Mouse (Mus musculus) macrophage (primary cell): ENCODE results near the gene Rgcc. TPM values are rescaled to one million over a fixed set of nuclear protein-coding genes. Genes with fewer than 3 reads are reported as not detected.

Source experiments
- H3K27ac ChIP-seq: fragments of 350-480 bp; formaldehyde crosslinking; 2 replicates; pipeline ENCODE4 v1.9.0; 2021
- H3K36me3 ChIP-seq: fragments of 350-480 bp; formaldehyde crosslinking; 2 replicates; pipeline ENCODE4 v1.9.0; 2021; ENCODE audit errors: inconsistent target
- H3K4me3 ChIP-seq: fragments of 350-480 bp; formaldehyde crosslinking; 2 replicates; pipeline ENCODE4 v1.9.0; 2021; ENCODE audit errors: inconsistent target
- H3K79me2 ChIP-seq: fragments of 350-480 bp; formaldehyde crosslinking; 2 replicates; pipeline ENCODE4 v1.9.0; 2021; ENCODE audit errors: inconsistent target
- WGBS: methylation state at CpG from one replicate; pipeline ENCODE4 v1.1.7; 2026; ENCODE audit warnings: inconsistent platforms; ENCODE audit not compliant: missing documents; 5-methylcytosine and 5-hydroxymethylcytosine counted together
- polyA plus RNA-seq: library from polyadenylated mRNA; stranded (reverse); fragments of 250-400 nt; gene quantifications from 3 replicates; pipeline ENCODE4 v1.2.4, GENCODE M21; 2018; ENCODE audit warnings: inconsistent platforms

The Rgcc gene
- polyA plus RNA-seq, 1 experiment from 2014 or later: 0.29 TPM

DNA sequence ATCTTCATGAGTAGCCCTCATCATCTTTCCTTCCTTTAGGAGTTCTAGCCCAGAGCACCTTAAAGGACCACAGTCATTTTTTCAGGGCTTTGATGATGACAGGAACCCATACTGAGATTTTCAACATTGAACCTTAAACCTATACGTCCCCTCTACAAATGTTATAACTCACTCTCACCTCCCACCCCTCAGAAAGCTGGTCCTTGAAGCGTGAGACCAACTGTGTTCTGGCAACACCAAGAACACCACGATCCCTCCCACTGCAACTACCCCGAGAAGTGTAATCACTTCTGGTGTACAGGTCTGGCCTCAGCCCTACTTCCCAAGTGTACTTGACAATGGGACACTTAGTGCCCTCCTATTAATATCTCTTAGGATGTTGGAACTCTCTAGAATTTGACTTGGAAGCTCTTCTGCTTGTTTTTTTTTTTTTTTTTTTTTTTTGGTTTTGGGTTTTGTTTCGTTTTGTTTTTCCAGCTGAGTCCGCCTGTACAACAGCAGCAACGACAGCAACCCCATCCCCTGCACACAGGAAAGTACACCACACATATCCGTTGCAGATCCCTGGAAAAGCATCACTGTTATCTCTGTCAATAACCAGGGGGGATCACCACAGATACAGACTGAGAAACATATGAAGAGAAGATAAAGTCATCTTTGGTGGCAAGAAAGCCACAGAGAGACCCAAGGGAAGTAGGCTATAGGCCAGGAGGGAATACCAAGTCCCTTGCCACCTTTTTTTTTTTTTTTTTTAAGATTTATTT, 7.2 kb downstream of the Rgcc start:
- 84% methylated on average over 5 of the region's 8 CpGs for WGBS
- Histone ChIP-seq H3K79me2 (no peaks in the 10 kb centered on the region), H3K36me3 (no peaks in the 10 kb centered on the region), H3K27ac (no peak overlapping the region), H3K4me3 (no peak overlapping the region)

DNA sequence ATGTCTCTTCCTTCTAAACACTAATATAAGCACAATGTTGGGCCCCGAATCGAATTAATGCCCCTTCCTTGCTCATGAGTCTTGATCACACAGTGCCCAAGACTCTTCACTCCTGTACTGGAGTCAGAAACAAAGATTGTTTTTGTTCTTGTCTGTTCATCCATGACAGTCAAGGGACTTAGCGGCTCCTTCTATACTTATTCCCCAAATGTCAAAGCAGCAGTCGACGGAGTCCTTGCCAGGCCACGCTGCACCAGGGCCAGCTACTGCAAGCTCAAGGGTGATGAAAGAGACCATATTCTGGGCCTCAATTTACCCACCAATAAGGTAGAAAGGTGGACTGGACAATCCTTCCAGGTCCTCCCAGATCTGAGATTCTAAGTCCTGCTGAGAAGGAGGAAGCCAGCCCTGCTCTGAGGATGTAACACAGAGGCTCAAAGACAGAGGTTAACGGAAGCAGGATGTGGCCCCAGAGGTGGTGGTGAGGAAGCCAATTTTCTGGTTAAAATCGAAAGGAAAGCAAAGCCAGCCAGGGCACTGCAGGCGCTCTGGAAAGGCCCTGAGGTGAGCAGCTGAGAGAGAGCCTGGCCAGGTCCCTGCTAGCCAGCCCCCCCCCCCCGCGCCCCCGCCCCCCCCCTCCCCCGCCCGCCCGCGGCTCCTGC, 8.2 kb downstream of the Rgcc start:
- 43% methylated on average over 14 of the region's 16 CpGs for WGBS
- H3K36me3 ChIP-seq: no peaks in the 10 kb centered on the region
- no peak overlapping the region for H3K4me3 ChIP-seq
- no peak overlapping the region for H3K27ac ChIP-seq
- no peaks in the 10 kb centered on the region for H3K79me2 ChIP-seq

DNA sequence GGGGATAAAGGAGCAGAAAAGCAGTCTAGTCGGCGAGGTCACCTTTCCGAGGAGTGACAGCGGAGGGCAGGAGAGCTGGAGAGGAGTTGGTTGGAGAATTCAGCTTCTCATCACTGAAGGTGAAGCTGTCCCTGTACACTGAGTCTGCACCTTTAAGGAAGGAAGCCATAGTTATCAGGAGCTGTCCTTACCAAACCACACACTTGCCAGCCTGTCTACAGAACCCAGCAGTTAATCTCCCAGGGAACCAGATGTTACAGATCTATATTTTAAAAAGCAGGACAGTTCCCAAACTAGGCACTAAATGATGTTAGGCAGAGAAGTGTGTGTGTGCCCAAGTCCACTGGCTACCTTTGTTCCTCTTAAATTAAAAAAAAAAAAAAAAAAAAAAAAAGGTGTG, 9.8 kb downstream of the Rgcc start:
- Histone ChIP-seq H3K4me3 (no peak overlapping the region), H3K27ac (no peak overlapping the region), H3K36me3 (no peaks in the 10 kb centered on the region), H3K79me2 (no peaks in the 10 kb centered on the region)
- 97% methylated on average over 4 of the region's 4 CpGs for WGBS

DNA sequence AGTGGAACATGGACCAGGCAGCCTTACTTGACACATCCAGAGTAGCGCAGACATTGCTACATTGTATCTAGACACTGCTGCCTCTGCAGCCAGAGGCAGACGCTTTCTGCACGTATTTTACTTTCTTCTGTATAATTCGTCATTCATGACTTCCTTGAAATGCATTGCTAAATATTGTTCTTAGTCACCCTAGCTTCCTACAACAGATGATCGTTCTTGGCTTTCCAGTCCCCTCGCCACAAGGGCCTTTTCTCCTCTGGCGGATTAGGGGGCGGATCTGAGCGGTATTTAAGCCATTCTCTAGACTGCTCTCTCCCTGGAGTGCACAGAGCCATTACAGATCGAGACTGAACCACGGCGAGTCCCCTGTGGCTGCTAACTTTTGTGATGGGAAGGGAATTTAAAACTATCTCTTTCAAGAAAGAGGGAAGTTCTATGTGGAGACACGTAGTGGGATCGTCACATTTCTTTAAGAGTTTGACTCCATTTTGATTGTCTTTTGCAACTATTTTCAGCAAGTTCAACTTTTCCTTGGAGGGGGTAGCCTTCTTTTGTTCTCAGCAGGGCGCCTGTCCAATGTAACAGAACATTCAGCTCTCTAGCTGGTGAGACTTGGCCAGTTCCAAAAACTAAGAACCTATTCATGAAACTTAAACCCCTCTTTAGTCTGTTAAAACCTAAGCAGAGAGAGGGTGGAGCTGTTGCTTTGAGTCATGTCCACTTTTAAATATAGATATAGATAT, 10.6 kb downstream of the Rgcc start:
- H3K36me3 ChIP-seq: no peaks in the 10 kb centered on the region
- no peak overlapping the region for H3K4me3 ChIP-seq
- 54% methylated on average over 15 of the region's 15 CpGs for WGBS

DNA sequence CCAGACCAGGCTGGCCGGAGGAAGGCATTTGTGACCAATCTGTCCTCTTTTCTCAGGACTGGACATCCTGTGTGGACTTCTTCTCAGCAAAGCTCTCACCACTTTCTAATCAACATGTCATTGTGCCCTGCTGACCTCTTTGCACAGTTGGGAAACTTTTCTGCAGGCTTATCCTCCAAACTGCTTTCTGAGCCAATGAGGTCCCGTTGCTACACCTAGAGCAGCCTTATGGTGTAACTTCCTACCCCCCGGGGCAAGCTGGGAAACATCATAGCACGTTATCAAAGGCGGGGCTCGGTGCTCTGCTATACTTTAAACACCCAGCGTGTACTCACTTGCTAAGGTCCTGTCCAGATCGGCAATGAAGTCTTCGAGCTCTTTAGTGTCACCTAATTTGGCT, 11.5 kb downstream of the Rgcc start:
- WGBS: 65% methylated on average over 9 of the region's 9 CpGs
- Histone ChIP-seq H3K36me3 (no peaks in the 10 kb centered on the region), H3K4me3 (no peak overlapping the region), H3K27ac (no peak overlapping the region), H3K79me2 (no peaks in the 10 kb centered on the region)

More for the DNA sequence above, 10.6 kb downstream of the Rgcc start:
- Histone ChIP-seq H3K27ac (no peak overlapping the region), H3K79me2 (no peaks in the 10 kb centered on the region)

DNA sequence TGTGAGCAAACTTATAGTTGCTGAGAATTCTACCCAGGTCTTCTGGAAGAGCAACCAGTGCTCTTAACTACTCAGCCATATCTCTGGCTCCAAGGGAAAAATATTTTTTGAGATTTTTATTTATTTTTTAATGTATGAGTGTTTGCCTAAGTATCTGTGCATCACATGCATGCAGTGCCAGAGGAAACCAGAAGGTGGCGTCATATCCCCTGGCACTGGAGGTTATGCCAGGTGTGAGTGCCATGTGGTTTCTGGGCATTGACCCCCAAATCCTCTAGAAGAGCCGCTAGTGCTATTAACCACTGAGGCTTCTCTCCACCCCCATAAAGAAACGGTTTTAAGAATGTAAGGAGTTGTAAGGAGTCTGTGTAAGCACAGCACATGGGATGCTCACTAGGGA, 13.2 kb downstream of the Rgcc start:
- Histone ChIP-seq H3K79me2 (no peaks in the 10 kb centered on the region), H3K27ac (no peak overlapping the region), H3K4me3 (no peak overlapping the region), H3K36me3 (no peaks in the 10 kb centered on the region)
- WGBS: 74% methylated on average over 3 of the region's 3 CpGs

DNA sequence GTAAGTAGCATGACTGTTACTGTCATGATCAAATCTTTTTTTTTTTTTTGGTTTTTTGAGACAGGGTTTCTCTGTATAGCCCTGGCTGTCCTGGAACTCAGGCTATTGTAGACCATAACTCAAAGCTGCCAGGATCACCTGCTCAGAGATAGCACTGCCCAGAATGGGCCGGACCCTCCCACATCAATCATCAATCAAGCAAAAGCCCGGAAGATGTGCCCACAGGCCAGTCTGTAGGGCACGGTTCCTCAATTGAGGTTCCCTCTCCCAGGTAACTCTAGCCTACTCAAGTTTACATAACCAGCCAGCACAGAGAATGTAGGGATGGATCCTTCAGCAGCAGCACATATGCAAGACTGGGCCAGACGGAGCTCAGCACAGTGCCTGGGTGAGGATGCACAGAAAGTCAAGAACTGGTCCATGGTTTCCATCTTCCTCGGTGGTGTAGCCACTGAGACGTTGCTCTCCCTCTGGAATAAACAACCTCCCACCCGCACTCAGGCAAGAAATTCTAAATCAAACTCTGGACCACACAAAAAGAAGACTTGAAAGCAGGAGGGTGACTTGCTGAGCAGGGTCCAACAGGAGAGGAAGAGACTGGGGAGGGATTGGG, 14.1 kb downstream of the Rgcc start:
- Histone ChIP-seq H3K36me3 (no peaks in the 10 kb centered on the region), H3K4me3 (no peak overlapping the region), H3K79me2 (no peaks in the 10 kb centered on the region), H3K27ac (no peak overlapping the region)
- 77% methylated on average over 7 of the region's 7 CpGs for WGBS

DNA sequence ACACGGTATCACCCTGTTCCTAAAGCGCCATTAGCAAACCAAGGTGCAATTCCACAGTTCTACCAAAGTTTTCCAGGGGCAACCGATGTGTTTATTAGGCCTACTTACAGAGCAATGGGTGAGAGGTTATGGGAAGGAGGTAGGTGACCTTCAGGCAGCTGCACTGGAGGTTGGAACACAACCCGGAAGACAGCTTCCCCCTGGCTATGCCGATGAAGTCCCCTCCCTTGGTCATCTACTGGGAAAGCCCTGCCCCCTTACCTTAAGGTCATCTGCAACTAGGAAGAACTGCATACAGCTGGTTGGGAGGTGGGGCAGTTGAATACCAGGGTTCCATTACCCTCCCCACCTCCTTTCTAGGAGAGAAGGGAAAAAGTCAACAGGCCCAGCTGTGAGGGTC, 15.9 kb downstream of the Rgcc start:
- H3K4me3 ChIP-seq: no peak overlapping the region
- no peaks in the 10 kb centered on the region for H3K79me2 ChIP-seq
- H3K36me3 ChIP-seq: no peaks in the 10 kb centered on the region
- 98% methylated on average over 5 of the region's 5 CpGs for WGBS
- no peak overlapping the region for H3K27ac ChIP-seq

DNA sequence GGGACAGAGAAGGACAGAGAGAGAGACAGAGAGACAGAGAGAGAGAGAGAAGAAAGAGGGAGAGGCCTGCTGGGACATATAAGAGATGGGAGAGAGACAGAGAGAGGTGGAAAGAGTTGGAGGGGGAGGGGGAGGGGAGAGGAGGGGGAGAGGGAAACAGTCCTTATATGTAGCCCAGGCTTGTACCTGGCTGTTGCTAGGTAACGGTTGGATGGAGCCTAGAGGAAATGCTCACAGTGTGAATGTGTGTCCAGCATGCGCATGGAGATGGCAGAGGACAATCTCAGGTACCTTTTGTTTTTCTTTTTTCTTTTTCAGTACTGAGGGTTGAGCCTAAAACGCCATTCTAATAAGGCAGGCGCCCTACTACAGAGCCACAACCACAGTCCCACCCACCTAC, 16.8 kb downstream of the Rgcc start:
- Histone ChIP-seq H3K27ac (no peak overlapping the region), H3K36me3 (no peaks in the 10 kb centered on the region), H3K4me3 (no peak overlapping the region), H3K79me2 (no peaks in the 10 kb centered on the region)
- WGBS: 95% methylated on average over 4 of the region's 4 CpGs

DNA sequence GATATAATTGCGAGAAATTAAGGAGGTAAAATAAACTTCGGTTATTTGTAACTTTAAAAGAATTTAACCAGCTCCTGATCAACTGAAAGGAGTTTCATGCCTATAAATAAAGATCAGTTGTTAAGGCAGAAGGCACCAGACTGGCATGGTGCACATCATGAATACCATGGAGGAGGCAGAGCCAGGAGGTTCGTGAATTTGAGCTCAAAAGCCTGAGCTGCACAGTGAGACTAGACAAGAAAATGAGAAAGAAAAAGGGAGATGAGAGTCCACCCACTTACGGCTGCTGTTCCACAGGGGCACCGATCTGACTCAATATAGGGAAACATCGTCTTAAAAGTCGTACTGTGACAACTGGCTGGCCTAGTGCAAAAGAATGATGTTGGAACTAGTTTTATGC, 17.5 kb downstream of the Rgcc start:
- Histone ChIP-seq H3K27ac (no peak overlapping the region), H3K79me2 (no peaks in the 10 kb centered on the region), H3K36me3 (no peaks in the 10 kb centered on the region), H3K4me3 (no peak overlapping the region)
- 92% methylated on average over 7 of the region's 7 CpGs for WGBS

DNA sequence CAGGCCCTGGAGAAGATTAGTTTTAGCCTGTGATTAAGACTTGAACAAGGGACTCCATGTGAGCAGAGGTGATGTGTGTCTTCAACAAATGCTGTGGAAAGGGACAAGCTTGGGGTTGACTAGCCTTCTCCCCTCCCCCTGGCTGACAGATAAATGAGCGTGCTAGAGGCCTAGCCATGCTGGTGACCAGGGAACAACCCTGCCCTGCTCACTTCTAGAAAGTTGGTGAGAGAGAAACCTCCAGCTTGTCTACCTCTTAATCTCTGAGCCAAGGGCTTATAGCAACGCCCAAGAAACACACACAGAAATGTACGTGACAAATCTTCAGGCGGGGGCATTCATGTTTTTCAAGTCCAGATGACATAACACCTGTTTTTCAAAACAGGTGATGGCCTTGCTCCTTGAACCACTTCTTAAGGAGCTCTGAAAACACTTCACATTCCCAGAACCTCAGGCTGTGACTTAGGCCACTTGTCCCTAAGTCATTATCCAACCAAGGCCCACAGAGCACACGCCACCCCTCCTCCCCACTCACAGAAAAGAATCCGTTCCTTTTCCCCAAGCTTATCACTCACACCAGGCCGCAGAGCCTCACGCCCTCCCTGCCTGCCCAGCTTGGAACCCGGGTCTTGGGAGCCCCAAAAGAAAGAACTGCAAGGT, 19.4 kb downstream of the Rgcc start:
- Histone ChIP-seq H3K27ac (no peak overlapping the region), H3K36me3 (no peaks in the 10 kb centered on the region)
- WGBS: 92% methylated on average over 9 of the region's 9 CpGs

DNA sequence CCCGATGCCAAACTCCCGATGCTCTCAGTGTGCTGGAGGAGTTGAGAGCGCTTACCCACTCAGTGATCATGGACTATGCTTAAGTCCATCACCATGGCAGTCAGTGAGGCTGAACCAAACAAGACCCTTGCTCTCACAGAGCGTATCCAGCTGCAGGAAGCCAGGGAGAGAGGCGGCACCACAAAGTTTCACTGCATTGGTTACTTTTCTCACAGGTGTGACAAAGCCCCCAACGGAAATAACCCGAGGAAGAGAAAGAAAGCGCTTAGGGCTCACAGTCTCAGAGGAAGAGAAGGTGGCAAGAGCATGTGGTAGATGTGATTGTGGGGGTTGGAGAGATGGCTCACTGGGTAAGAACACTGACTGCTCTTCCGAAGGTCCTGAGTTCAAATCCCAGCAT, 21.0 kb downstream of the Rgcc start:
- no peak overlapping the region for H3K4me3 ChIP-seq

More for the DNA sequence above, 19.4 kb downstream of the Rgcc start:
- Histone ChIP-seq H3K79me2 (no peaks in the 10 kb centered on the region), H3K4me3 (no peak overlapping the region)

DNA sequence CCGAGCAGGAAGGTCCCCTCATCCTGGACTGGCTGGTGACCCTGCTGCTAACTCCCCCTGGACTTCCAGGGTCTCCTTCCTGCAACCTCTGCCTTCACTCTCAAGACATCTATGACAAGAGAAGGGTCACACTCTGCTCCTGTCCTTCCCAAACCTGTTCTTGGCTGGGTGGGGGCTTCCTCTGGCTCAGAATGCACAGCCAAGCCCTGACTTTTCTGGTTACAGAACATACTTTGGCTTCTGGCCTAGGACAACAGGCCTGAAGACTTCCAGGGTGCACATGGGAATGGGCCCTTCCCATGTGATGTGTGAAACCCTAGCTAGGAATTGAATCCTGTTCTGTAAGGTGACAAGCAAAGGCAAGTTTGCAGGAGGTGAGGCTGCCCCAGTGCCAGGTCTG, 22.0 kb downstream of the Rgcc start:
- no peaks in the 10 kb centered on the region for H3K79me2 ChIP-seq
- no peak overlapping the region for H3K4me3 ChIP-seq
- 100% methylated on average over 1 of the region's 1 CpGs for WGBS
- no peaks in the 10 kb centered on the region for H3K36me3 ChIP-seq
- no peak overlapping the region for H3K27ac ChIP-seq

More for the DNA sequence above, 21.0 kb downstream of the Rgcc start:
- Histone ChIP-seq H3K27ac (no peak overlapping the region), H3K79me2 (no peaks in the 10 kb centered on the region), H3K36me3 (no peaks in the 10 kb centered on the region)
- WGBS: 95% methylated on average over 9 of the region's 9 CpGs

DNA sequence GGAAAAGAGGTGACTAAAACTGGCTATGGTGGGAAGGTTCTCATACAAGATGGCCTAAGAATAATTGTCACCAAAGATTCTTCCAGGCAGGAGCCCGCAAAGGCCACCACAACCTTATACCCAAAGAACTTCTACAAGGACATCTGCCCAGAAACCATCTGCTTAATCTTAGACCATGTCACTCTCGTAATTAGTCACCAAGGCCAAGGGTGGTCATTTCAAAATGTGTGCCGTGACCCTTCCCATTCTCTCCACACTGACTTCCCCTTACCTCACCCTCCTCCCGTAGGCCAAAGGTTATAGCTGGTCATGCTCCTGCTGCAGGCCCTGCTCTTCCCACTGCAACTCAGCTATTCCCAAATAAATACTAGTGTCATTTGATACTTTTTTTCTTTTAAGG, 22.5 kb downstream of the Rgcc start:
- Histone ChIP-seq H3K27ac (no peak overlapping the region), H3K79me2 (no peaks in the 10 kb centered on the region), H3K36me3 (no peaks in the 10 kb centered on the region), H3K4me3 (no peak overlapping the region)
- WGBS: 85% methylated on average over 4 of the region's 4 CpGs
